Mouse (Mus musculus) small intestine, adult 2 months (tissue): ENCODE data around the gene Dhx40. TPM values are rescaled to one million over a fixed set of nuclear protein-coding genes. Genes with fewer than 3 reads are reported as not detected.
"Not testable (repeated sequence)": the region's sequence is repeated elsewhere in the genome, so short reads cannot be mapped to it uniquely, and the experiment has no call there.

Source experiments
- H3K27ac ChIP-seq: fragments of 200-500 bp; 2 replicates; pipeline ENCODE4 v1.5.1; 2012; ENCODE audit warnings: low read depth, low read length, control low read depth, inconsistent platforms; ENCODE audit not compliant: insufficient read depth
- H3K27me3 ChIP-seq: fragments of 200-500 bp; 2 replicates; pipeline ENCODE4 v1.6.1; 2012; ENCODE audit warnings: mild to moderate bottlenecking, moderate library complexity, low read length, inconsistent platforms; ENCODE audit not compliant: control insufficient read depth, insufficient read depth
- H3K36me3 ChIP-seq: fragments of 200-500 bp; 2 replicates; pipeline ENCODE4 v1.6.1; 2012; ENCODE audit warnings: mild to moderate bottlenecking, low read length, control low read depth, inconsistent platforms; ENCODE audit not compliant: control insufficient read depth, insufficient read depth
- H3K4me1 ChIP-seq: fragments of 200-500 bp; 2 replicates; pipeline ENCODE4 v1.6.1; 2012; ENCODE audit warnings: low read length, inconsistent platforms, mixed read lengths; ENCODE audit not compliant: control insufficient read depth, insufficient read depth, insufficient read length
- H3K4me3 ChIP-seq: fragments of 200-500 bp; 2 replicates; pipeline ENCODE4 v1.5.1; 2012; ENCODE audit warnings: low read depth, mild to moderate bottlenecking, control low read depth, inconsistent platforms, low read length, moderate library complexity
- CTCF ChIP-seq: fragments of 200-500 bp; IDR thresholded peaks from 2 replicates; pipeline ENCODE4 v1.5.1; 2012; ENCODE audit warnings: low read depth, mild to moderate bottlenecking, control low read depth, inconsistent platforms, low read length, moderate library complexity, mixed read lengths; ENCODE audit not compliant: insufficient replicate concordance, insufficient read length; ENCODE audit errors: extremely low read depth
- POLR2A ChIP-seq: fragments of 200-500 bp; IDR thresholded peaks from 2 replicates; pipeline ENCODE4 v1.6.1; 2012; ENCODE audit warnings: low read depth, mild to moderate bottlenecking, control low read depth, inconsistent platforms, low read length, moderate library complexity
- WGBS: fragments of 180-500 bp; shearing (Covaris S2); methylation state at CpG from one replicate; pipeline ENCODE4 v1.1.7; 2018; 5-methylcytosine and 5-hydroxymethylcytosine counted together
- polyA plus RNA-seq: library from polyadenylated mRNA; depleted of rRNA; stranded (reverse); fragments of >200 nt; gene quantifications from 2 replicates; pipeline ENCODE4 v1.2.3, GENCODE M21; 2012

Dhx40 gene
- polyA plus RNA-seq, 1 experiment: 2.0 TPM

DNA sequence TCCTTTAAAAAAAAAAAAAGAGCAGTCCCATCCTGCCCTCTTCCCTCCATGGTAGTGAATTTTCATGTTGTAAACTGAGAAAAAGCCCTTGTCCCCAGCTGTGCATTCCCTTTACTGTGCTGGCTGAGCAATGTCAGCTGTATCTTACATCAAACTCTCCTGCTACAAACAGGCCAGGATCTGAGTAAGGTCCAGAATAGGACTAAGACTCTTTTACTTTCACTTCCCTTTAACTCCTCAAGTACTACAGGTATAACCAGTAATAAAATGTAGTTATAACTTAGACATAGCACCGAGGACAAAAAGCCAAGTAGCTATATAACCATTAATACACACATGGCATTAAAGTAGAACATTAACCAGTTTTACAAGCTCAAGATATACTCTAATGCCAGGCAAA, 68.6 kb downstream of the Dhx40 start:
- Histone ChIP-seq H3K4me1 (peaks cover 14% of the 10 kb centered on the region), H3K27me3 (no peaks in the 10 kb centered on the region), H3K27ac (peak overlapping the region; percentile 82), H3K4me3 (no peak overlapping the region), H3K36me3 (peaks cover 18% of the 10 kb centered on the region)
- whole genome bisulfite sequencing: 14% methylated on average over 1 of the region's 1 CpGs
- TF ChIP-seq CTCF (no peak), POLR2A (no peak)

DNA sequence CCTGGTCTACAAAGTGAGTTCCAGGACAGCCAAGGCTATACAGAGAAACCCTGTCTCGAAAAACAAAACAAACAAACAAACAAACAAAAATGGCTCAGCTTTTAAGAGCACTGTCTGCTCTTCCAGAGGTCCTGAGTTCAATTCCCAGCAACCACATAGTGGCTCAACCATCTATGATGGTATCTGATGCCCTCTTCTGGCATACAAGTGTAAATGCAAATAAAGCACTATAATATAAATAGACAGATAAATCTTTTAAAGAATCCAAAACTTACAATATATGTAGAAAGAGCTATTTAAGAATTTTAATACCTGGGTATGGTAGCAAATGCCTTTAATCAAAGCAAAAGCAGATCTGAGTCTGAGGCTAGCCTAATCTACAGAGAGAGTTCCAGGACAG, 69.2 kb downstream of the Dhx40 start:
- H3K4me3 ChIP-seq, H3K27me3 ChIP-seq: not testable (repeated sequence)
- Histone ChIP-seq H3K4me1 (peaks cover 13% of the 10 kb centered on the region), H3K27ac (peak overlapping the region; percentile 82), H3K36me3 (peaks cover 21% of the 10 kb centered on the region)
- WGBS: 79% methylated on average over 1 of the region's 1 CpGs

DNA sequence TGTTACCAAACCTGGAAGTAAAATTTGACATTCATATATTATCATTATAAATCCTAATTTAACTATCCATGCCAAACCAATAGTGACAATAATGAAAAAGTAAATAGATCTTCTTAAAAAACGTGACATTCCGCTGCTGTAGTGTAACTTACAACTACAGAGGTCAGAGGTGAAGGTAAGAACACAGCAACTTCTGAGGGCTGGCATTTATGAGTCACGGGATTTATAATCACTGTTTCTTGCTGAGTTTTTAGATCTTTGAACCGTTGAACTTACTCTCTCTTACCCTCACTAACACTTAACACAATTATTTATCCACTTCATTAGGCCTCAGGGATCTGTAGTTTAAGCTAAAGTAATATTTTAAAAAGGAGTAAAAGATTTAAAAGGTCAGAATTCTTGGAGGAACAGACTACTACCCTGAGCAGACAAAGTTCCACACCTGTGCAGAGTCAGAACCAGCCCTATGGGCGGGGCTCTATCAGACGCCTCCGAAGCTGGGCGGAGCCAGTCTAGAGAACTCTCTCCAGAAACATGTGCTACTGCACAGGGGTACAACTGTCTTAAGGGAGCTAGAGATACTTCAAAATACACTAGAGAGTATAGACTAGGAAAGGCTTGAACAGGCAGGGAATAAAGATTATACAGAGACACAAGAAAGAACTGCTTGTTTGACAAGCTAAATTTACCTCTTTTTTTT, 70.1 kb downstream of the Dhx40 start:
- TF ChIP-seq POLR2A (no peak), CTCF (no peak)
- peaks cover 13% of the 10 kb centered on the region for H3K4me1 ChIP-seq
- H3K27me3 ChIP-seq: no peaks in the 10 kb centered on the region
- peak overlapping the region; percentile 72; the same call in 1 of the 2 replicates for H3K27ac ChIP-seq
- peaks cover 24% of the 10 kb centered on the region for H3K36me3 ChIP-seq
- WGBS: 21% methylated on average over 8 of the region's 8 CpGs
- H3K4me3 ChIP-seq: no peak overlapping the region

DNA sequence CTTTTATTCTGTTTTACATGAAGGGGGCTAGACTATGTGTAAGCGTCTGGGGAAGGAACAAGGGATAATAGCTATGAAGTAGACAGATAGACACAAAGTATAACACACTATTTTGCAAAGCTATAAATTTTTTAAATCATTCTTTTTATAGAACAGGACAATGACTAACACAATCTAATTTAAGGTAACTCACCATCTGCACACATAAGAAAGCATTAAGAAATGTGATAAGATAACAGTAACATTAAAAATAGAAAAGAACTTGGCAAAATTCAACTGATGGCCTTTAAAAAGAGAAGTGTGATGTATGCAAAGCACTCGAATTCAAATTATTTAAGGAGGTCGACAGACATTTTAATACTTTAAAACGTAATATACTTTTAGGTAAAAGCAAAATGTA, 72.6 kb downstream of the Dhx40 start:
- WGBS: 86% methylated on average over 4 of the region's 4 CpGs
- Histone ChIP-seq H3K36me3 (peaks cover 41% of the 10 kb centered on the region), H3K4me3 (no peak overlapping the region), H3K27me3 (no peaks in the 10 kb centered on the region), H3K4me1 (peaks cover 8% of the 10 kb centered on the region; the same call in 1 of the 2 replicates), H3K27ac (no peak overlapping the region)
- TF ChIP-seq POLR2A: no peak
- no peak for TF ChIP-seq CTCF

DNA sequence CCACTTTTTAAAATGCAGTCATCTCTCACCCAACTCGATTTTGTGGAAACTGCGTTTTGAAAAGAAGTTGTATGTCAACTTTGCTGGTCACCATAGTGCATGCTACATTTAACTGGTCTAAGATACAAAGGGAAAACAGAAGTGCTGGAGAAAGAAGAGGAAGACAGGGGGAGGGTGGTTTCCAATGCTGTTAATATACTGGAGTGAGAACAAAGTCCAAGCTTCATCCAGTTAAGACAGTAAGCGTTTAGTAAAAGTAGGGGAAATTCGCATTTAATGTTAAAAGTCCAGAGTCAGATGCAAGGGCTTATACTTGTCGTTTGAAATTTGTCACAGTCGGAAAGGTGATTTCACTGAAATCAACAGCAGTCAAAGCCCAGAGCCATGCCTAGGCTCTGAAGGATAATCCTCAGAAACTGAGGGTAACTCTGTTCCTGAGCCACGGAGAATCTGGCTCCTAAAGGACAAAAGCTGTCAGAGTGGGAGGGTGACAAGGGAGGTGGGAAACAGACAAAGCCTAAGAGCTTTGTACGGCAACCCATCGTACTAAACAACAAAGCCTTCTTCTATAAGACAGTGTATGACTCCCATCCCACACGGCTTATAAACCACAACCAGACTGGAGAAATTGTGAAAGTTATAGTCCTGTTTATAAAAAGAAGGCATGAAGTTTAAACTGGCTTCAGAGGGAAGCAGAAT, 73.2 kb downstream of the Dhx40 start:
- Histone ChIP-seq H3K27ac (peak overlapping the region; percentile 73; the same call in 1 of the 2 replicates), H3K4me1 (peaks cover 8% of the 10 kb centered on the region; the same call in 1 of the 2 replicates), H3K4me3 (no peak overlapping the region), H3K36me3 (peaks cover 44% of the 10 kb centered on the region), H3K27me3 (no peaks in the 10 kb centered on the region)
- TF ChIP-seq POLR2A (no peak), CTCF (no peak)
- 42% methylated on average over 10 of the region's 10 CpGs for WGBS

DNA sequence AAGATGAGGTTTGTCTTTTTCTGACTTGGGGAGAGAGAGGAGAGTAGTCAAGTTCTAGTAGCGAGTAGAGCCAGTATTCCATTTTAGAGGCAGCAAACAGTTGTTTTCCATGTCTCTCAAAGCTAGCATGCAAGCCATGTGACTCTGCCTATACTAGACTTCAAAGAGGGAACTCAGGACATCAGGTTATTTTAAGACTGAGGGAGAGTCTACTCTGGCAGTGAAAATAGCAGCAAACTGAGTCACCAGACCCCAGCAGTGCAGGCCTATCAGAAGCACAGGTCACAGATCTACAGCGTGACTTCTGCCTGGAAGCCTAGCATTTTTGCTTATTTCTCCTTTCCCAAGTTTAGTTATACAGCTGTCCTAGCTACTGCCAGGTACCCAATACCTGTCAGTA, 76.1 kb downstream of the Dhx40 start:
- WGBS: 90% methylated on average over 2 of the region's 2 CpGs
- peaks cover 58% of the 10 kb centered on the region for H3K36me3 ChIP-seq

DNA sequence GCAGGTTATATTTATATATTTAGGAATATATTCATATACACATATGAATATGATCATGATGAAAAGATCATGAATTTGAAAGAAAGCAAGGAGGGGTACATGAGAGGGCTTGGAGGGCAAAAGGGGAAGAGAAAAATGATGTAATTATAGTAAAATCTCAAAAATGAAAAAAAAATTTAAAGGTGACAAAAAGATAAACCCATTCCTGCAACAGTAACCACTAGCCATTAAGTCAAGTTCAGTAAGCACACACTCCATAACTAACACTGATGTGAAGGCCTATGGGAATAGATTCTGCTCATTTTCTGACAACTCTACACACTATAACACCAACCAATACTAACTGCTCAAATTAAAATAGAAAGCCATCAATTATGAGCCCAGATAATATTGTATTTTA, 81.9 kb downstream of the Dhx40 start:
- H3K27me3 ChIP-seq: no peaks in the 10 kb centered on the region
- no peak overlapping the region for H3K4me3 ChIP-seq
- no peak overlapping the region for H3K27ac ChIP-seq
- H3K4me1 ChIP-seq: no peaks in the 10 kb centered on the region
- peaks cover 61% of the 10 kb centered on the region for H3K36me3 ChIP-seq
- TF ChIP-seq POLR2A: no peak
- TF ChIP-seq CTCF: no peak

More for the DNA sequence above, 76.1 kb downstream of the Dhx40 start:
- H3K27me3 ChIP-seq: no peaks in the 10 kb centered on the region
- peaks cover 2% of the 10 kb centered on the region; the same call in 1 of the 2 replicates for H3K4me1 ChIP-seq
- TF ChIP-seq CTCF: no peak
- no peak for TF ChIP-seq POLR2A
- no peak overlapping the region for H3K27ac ChIP-seq
- H3K4me3 ChIP-seq: no peak overlapping the region
